Mouse (Mus musculus) R1 (cell line): ENCODE measurements around the gene Anxa6.

Experiments used
- DNase-seq: peaks from one replicate; pipeline ENCODE4 v3.0.0-alpha.2; 2018; ENCODE audit warnings: low read depth, low spot score

The Anxa6 gene

GRCm38 (mm10) chr11:55033040-55033660 is at the start of gene Anxa6:
Anxa6 (minus strand) TSS chr11:55033445.
- DNase-seq, result peak; percentile 80

GRCm38 (mm10) chr11:55081206-55081605 is 48.0 kb upstream of the Anxa6 start:
- no peak for DNase-seq

- DNase-seq, result no peak
Measured at GRCm38 (mm10) chr11:55079180-55079579, 45.9 kb upstream of the Anxa6 start.

GRCm38 (mm10) chr11:55078502-55078901 is 45.3 kb upstream of the Anxa6 start:
- DNase-seq, result no peak

GRCm38 (mm10) chr11:55077331-55078231 is 44.3 kb upstream of the Anxa6 start, which contains the start of gene Ccdc69:
Ccdc69 (minus strand) TSS chr11:55078131.
- peak; percentile 80 for DNase-seq

GRCm38 (mm10) chr11:55076234-55076633 is 43.0 kb upstream of the Anxa6 start:
- no peak for DNase-seq

- DNase-seq, result no peak
Measured at GRCm38 (mm10) chr11:55075602-55076001, 42.4 kb upstream of the Anxa6 start.

GRCm38 (mm10) chr11:55073191-55073590 is 39.9 kb upstream of the Anxa6 start:
- DNase-seq, result no peak

GRCm38 (mm10) chr11:55072467-55072866 is 39.2 kb upstream of the Anxa6 start:
- DNase-seq, result no peak

GRCm38 (mm10) chr11:55071344-55071743 is 38.1 kb upstream of the Anxa6 start:
- DNase-seq, result no peak

GRCm38 (mm10) chr11:55069023-55069422 is 35.8 kb upstream of the Anxa6 start:
- peak; percentile 47 for DNase-seq

- no peak for DNase-seq
Measured at GRCm38 (mm10) chr11:55066921-55067320, 33.7 kb upstream of the Anxa6 start.

GRCm38 (mm10) chr11:55062856-55063255 is 29.6 kb upstream of the Anxa6 start:
- no peak for DNase-seq

GRCm38 (mm10) chr11:55060802-55061201 is 27.6 kb upstream of the Anxa6 start:
- DNase-seq, result no peak

- peak; percentile 49 for DNase-seq
Measured at GRCm38 (mm10) chr11:55057511-55057910, 24.3 kb upstream of the Anxa6 start.

GRCm38 (mm10) chr11:55050837-55051510 is 17.7 kb upstream of the Anxa6 start:
- DNase-seq, result no peak

- no peak for DNase-seq
Measured at GRCm38 (mm10) chr11:55046600-55046999, 13.4 kb upstream of the Anxa6 start.

GRCm38 (mm10) chr11:55041348-55041747 is 8.1 kb upstream of the Anxa6 start:
- DNase-seq, result peak; percentile 80

- DNase-seq, result peak; percentile 79
Measured at GRCm38 (mm10) chr11:55039591-55039990, 6.3 kb upstream of the Anxa6 start.

GRCm38 (mm10) chr11:55036601-55037000 is 3.4 kb upstream of the Anxa6 start:
- DNase-seq, result peak; percentile 68

GRCm38 (mm10) chr11:55032286-55032685 is 959 bp downstream of the Anxa6 start:
- peak; percentile 47 for DNase-seq

- DNase-seq, result no peak
Measured at GRCm38 (mm10) chr11:55031991-55032280, 1.3 kb downstream of the Anxa6 start.
